In the genomic region with DNA sequence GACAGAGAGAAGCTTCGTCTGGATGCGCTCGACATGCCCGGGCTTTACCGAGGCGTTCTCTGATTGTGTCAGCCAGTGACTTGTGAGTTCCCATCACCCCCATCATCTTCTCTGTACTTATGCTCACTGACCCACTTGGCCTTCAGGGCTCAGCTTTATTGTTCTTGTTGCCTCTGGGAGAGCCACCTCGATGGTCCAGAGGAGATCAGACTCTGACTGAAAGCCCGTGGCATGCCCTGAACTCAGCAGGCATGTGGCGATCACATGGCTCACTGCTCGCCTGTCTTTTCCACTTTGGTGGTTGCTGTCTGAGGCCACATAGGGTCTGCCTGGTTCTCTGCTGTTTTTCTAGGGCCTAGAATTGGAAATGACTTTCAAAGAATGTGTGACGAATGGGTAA, we compare ENCODE assay signal across 21 mouse cellular contexts.
A peak's percentile ranks its signal among the peaks of the same experiment; 100 is the strongest.
DNase-seq lines count a peak whose midpoint lies in the region; ATAC-seq and TF ChIP-seq lines count a peak whose summit lies in the region.
"Had no signal": no experiment of that assay in that cellular context is flagged by ENCODE, and none has a peak within 500 bp of the region (broad histone marks: within the 10 kb centered on the region; RNA-seq: fewer than 3 reads in every experiment).

No protein-coding gene starts in this region.

- ATAC-seq in hindbrain, embryonic 12.5 days (ENCODE audit: low FRiP score), result no peak
- ATAC-seq in midbrain, postnatal 0 days (ENCODE audit: low FRiP score), result no peak
- no peak for ATAC-seq in midbrain, embryonic 11.5 days (ENCODE audit: low FRiP score)
- 0 out of 2 replicates have a peak, but pooled peaks have one; percentile 47 for ATAC-seq in embryonic facial prominence, embryonic 12.5 days (ENCODE audit: insufficient number of reproducible peaks, insufficient read depth, low FRiP score, low TSS enrichment)
- ATAC-seq: activated CD4-positive, CD25-positive, alpha-beta regulatory T cell, adult 4 months; forebrain, postnatal 0 days; inflammation-experienced regulatory T-cells, adult 6 months; lung, postnatal 0 days had no signal

- H3K9me3 ChIP-seq in hindbrain, embryonic 10.5 days, result no peaks in the 10 kb centered on the region
- H3K9me3 ChIP-seq in hindbrain, embryonic 12.5 days (replicated peaks), result no peaks in the 10 kb centered on the region
- no peaks in the 10 kb centered on the region for H3K9me3 ChIP-seq in midbrain, postnatal 0 days (ENCODE audit: low read length)
- H3K9me3 ChIP-seq in midbrain, embryonic 11.5 days (ENCODE audit: control insufficient read depth, low read length), result no peaks in the 10 kb centered on the region
- H3K9me3 ChIP-seq in embryonic facial prominence, embryonic 12.5 days, result no peaks in the 10 kb centered on the region
- H3K9me3 ChIP-seq: heart, embryonic 15.5 days; neural tube, embryonic 12.5 days had no signal

- TF ChIP-seq CTCF in midbrain, postnatal 0 days (IDR thresholded peaks at IDR 0.05), result no peak

- H3K4me3 ChIP-seq in hindbrain, embryonic 10.5 days, result no peak overlapping the region
- H3K4me3 ChIP-seq in hindbrain, embryonic 12.5 days, result no peak overlapping the region
- H3K4me3 ChIP-seq in midbrain, postnatal 0 days (ENCODE audit: low read depth, low read length), result no peak overlapping the region
- no peak overlapping the region for H3K4me3 ChIP-seq in midbrain, embryonic 11.5 days (ENCODE audit: low read depth, low read length)
- H3K4me3 ChIP-seq in embryonic facial prominence, embryonic 12.5 days, result no peak overlapping the region
- H3K4me3 ChIP-seq: heart, embryonic 15.5 days; neural tube, embryonic 12.5 days had no signal

- no peaks in the 10 kb centered on the region for H3K27me3 ChIP-seq in hindbrain, embryonic 10.5 days (ENCODE audit: insufficient read depth, poor library complexity, severe bottlenecking)
- no peaks in the 10 kb centered on the region for H3K27me3 ChIP-seq in hindbrain, embryonic 12.5 days
- no peaks in the 10 kb centered on the region for H3K27me3 ChIP-seq in midbrain, postnatal 0 days (ENCODE audit: insufficient read depth, low read length)
- no peaks in the 10 kb centered on the region for H3K27me3 ChIP-seq in midbrain, embryonic 11.5 days (ENCODE audit: control insufficient read depth, insufficient read depth, low read length)
- no peaks in the 10 kb centered on the region for H3K27me3 ChIP-seq in embryonic facial prominence, embryonic 12.5 days
- H3K27me3 ChIP-seq: heart, embryonic 15.5 days; neural tube, embryonic 12.5 days had no signal

- intact Hi-C loops in heart, postnatal 10 days (cut with DNase I), result no loop called here

- peaks cover 12% of the 10 kb centered on the region; the same call in 1 of the 2 replicates for H3K4me1 ChIP-seq in hindbrain, embryonic 10.5 days (replicated peaks)
- H3K4me1 ChIP-seq in hindbrain, embryonic 12.5 days, result no peaks in the 10 kb centered on the region; the same call in 1 of the 2 replicates
- 0 out of 2 replicates have a peak, but pooled peaks cover 3% of the 10 kb centered on the region for H3K4me1 ChIP-seq in midbrain, postnatal 0 days (ENCODE audit: insufficient read depth, low read length)
- no peaks in the 10 kb centered on the region for H3K4me1 ChIP-seq in midbrain, embryonic 11.5 days (ENCODE audit: control insufficient read depth, insufficient read depth, low read length)
- no peaks in the 10 kb centered on the region for H3K4me1 ChIP-seq in embryonic facial prominence, embryonic 12.5 days
- H3K4me1 ChIP-seq: neural tube, embryonic 12.5 days had no signal

- H3K27ac ChIP-seq in hindbrain, embryonic 10.5 days, result no peak overlapping the region
- H3K27ac ChIP-seq in hindbrain, embryonic 12.5 days, result no peak overlapping the region
- no peak overlapping the region for H3K27ac ChIP-seq in midbrain, postnatal 0 days (ENCODE audit: low read depth, low read length)
- no peak overlapping the region for H3K27ac ChIP-seq in midbrain, embryonic 11.5 days (ENCODE audit: low read depth, low read length)
- H3K27ac ChIP-seq in embryonic facial prominence, embryonic 12.5 days, result no peak overlapping the region
- H3K27ac ChIP-seq: heart, embryonic 15.5 days; macrophage; neural tube, embryonic 12.5 days had no signal

- H3K36me3 ChIP-seq in hindbrain, embryonic 10.5 days, result no peaks in the 10 kb centered on the region
- no peaks in the 10 kb centered on the region for H3K36me3 ChIP-seq in hindbrain, embryonic 12.5 days
- H3K36me3 ChIP-seq in midbrain, postnatal 0 days (ENCODE audit: insufficient read depth, low read length), result no peaks in the 10 kb centered on the region
- H3K36me3 ChIP-seq in midbrain, embryonic 11.5 days (ENCODE audit: control insufficient read depth, insufficient read depth, low read length), result no peaks in the 10 kb centered on the region
- no peaks in the 10 kb centered on the region for H3K36me3 ChIP-seq in embryonic facial prominence, embryonic 12.5 days
- H3K36me3 ChIP-seq: heart, embryonic 15.5 days; neural tube, embryonic 12.5 days had no signal

- DNase-seq in hindbrain, embryonic 10.5 days (ENCODE audit: low spot score), result peak; percentile 20
- DNase-seq in midbrain, postnatal 0 days (ENCODE audit: low spot score), result peak; percentile 51
- no peak for DNase-seq in midbrain, embryonic 11.5 days (ENCODE audit: low spot score, missing footprints)
- no peak for DNase-seq in heart, postnatal 10 days
- no peak for DNase-seq in layer of hippocampus, postnatal 10 days (ENCODE audit: low spot score in 2 of 2)
- DNase-seq: adrenal gland, adult 8-10 months; cerebellum, adult 8-10 months; forebrain, postnatal 0 days; gastrocnemius, postnatal 36 days; heart, postnatal 4 days; kidney, adult 2 months; kidney, postnatal 10 days; thymus, postnatal 14 days had no signal

- WGBS in hindbrain, embryonic 10.5 days, result 61% methylated on average over 11 of the region's 11 CpGs
- whole genome bisulfite sequencing in hindbrain, embryonic 12.5 days, result 62% methylated on average over 11 of the region's 11 CpGs
- 53% methylated on average over 11 of the region's 11 CpGs for whole genome bisulfite sequencing in midbrain, postnatal 0 days
- WGBS in midbrain, embryonic 11.5 days, result 60% methylated on average over 11 of the region's 11 CpGs
- 80% methylated on average over 11 of the region's 11 CpGs for WGBS in embryonic facial prominence, embryonic 12.5 days

- no peak overlapping the region for H3K4me2 ChIP-seq in hindbrain, embryonic 12.5 days (replicated peaks)
- H3K4me2 ChIP-seq in midbrain, postnatal 0 days (ENCODE audit: low read depth, low read length, poor library complexity, severe bottlenecking), result no peak overlapping the region
- H3K4me2 ChIP-seq in midbrain, embryonic 11.5 days, result no peak overlapping the region
- H3K4me2 ChIP-seq in embryonic facial prominence, embryonic 12.5 days (replicated peaks), result no peak overlapping the region
- H3K4me2 ChIP-seq: heart, embryonic 15.5 days; neural tube, embryonic 12.5 days had no signal

- H3K9ac ChIP-seq in hindbrain, embryonic 12.5 days, result no peak overlapping the region
- no peak overlapping the region for H3K9ac ChIP-seq in midbrain, postnatal 0 days (replicated peaks; ENCODE audit: low read length, poor library complexity, severe bottlenecking)
- no peak overlapping the region for H3K9ac ChIP-seq in midbrain, embryonic 11.5 days (ENCODE audit: low read length)
- H3K9ac ChIP-seq in embryonic facial prominence, embryonic 12.5 days, result no peak overlapping the region
- H3K9ac ChIP-seq: forebrain, postnatal 0 days; heart, embryonic 15.5 days; neural tube, embryonic 12.5 days had no signal

Comparison
In these comparisons a context has a peak if more than half of its experiments do, and no peak if none do; other contexts are left out.
1. DNase-seq: peak in hindbrain, embryonic 10.5 days (single experiment) and midbrain, postnatal 0 days (single experiment); none in midbrain, embryonic 11.5 days (single experiment), heart, postnatal 10 days (0 of 2) and layer of hippocampus, postnatal 10 days (0 of 2).